9 mouse cellular contexts compared by ENCODE assay signal in the genomic region with DNA sequence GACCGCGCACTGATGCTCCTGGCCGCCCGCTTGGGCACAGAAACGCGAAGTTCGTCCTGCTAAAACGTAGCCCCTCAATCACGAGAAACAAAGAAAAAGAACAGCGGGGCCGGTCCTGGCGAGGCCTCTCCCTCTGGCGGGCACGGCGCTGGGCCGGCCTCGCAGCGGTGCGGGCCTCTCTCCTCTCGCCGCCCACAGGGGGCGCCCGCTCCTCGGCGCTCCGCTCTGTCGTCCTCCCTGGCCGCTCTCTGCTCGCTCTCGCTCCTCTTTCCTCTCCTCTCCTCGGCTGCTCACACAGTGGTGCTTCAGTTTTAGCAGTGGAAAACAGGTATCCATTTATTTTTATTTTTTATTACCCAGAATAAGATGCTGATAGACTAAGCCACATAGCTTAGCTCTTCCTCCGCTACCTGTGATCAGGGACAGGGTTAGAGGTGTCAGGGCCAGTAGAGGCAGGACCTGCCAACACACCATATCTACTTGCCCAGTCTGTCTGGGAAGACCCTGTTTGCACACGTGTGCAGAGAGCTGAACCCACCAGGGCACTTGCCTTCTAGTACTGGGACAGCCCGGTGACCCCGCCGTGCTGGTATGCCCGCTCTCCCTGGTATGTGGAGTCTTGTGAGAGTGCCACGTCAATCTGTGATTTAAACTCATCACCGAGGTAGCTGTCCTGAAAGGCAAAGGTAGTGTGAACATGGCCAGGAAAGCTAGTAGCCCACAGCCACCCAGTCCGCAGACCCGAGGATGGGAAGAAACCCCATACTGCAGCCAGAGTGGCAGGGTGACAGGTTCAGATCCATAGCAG. TPM values are rescaled to one million over a fixed set of nuclear protein-coding genes. Genes with fewer than 3 reads are reported as not detected.
DNase-seq lines count a peak whose midpoint lies in the region; ATAC-seq and TF ChIP-seq lines count a peak whose summit lies in the region.
"Had no signal": no experiment of that assay in that cellular context is flagged by ENCODE, and none has a peak within 500 bp of the region (broad histone marks: within the 10 kb centered on the region; RNA-seq: fewer than 3 reads in every experiment).

No protein-coding gene starts in this region.

- peaks cover 27% of the 10 kb centered on the region for H3K4me1 ChIP-seq in embryonic facial prominence, embryonic 15.5 days
- H3K4me1 ChIP-seq in olfactory bulb, adult 2 months (ENCODE audit: control insufficient read depth, insufficient read depth, low read length) = peaks cover 39% of the 10 kb centered on the region

- 26% methylated on average over 40 of the region's 41 CpGs for WGBS in embryonic facial prominence, embryonic 15.5 days
- WGBS in olfactory bulb, adult 2 months = 24% methylated on average over 41 of the region's 41 CpGs

- no peak overlapping the region for H3K9ac ChIP-seq in embryonic facial prominence, embryonic 15.5 days
- H3K9ac ChIP-seq: heart, embryonic 13.5 days had no signal

- H3K9me3 ChIP-seq in embryonic facial prominence, embryonic 15.5 days (replicated peaks) = no peaks in the 10 kb centered on the region
- H3K9me3 ChIP-seq: heart, embryonic 13.5 days had no signal

- intact Hi-C loops in heart, postnatal 10 days (cut with DNase I) = no loop called here

- DNase-seq in thymus, postnatal 4 days = peak; percentile 42
- no peak for DNase-seq in thymus, postnatal 0 days (ENCODE audit: low spot score)
- DNase-seq in heart, postnatal 10 days = peak; percentile 69 to 78
- DNase-seq in layer of hippocampus, adult 9-11 months = peak; percentile 69
- DNase-seq in lung, adult 18-20 months = peak; percentile 41 to 49

- H3K27ac ChIP-seq in embryonic facial prominence, embryonic 15.5 days (replicated peaks) = no peak overlapping the region
- H3K27ac ChIP-seq in olfactory bulb, adult 2 months (ENCODE audit: insufficient read depth, low read depth, low read length) = no peak overlapping the region
- H3K27ac ChIP-seq: heart, embryonic 13.5 days had no signal

- peaks cover 69% of the 10 kb centered on the region for H3K36me3 ChIP-seq in embryonic facial prominence, embryonic 15.5 days

- H3K4me3 ChIP-seq in embryonic facial prominence, embryonic 15.5 days (replicated peaks) = no peak overlapping the region
- no peak overlapping the region for H3K4me3 ChIP-seq in olfactory bulb, adult 2 months (ENCODE audit: insufficient read depth, low read depth, low read length)
- H3K4me3 ChIP-seq: heart, embryonic 13.5 days had no signal

- H3K4me2 ChIP-seq in embryonic facial prominence, embryonic 15.5 days (replicated peaks) = no peak overlapping the region

- H3K27me3 ChIP-seq in embryonic facial prominence, embryonic 15.5 days = 0 out of 2 replicates have a peak, but pooled peaks cover 4% of the 10 kb centered on the region

- peak; percentile 77 for ATAC-seq in embryonic facial prominence, embryonic 15.5 days (ENCODE audit: insufficient number of reproducible peaks, low FRiP score, low TSS enrichment, low read depth)
- ATAC-seq in monocyte, adult 5-6 weeks (replicated peaks; ENCODE audit: insufficient number of reproducible peaks, low FRiP score, low TSS enrichment, poor library complexity, severe bottlenecking) = no peak

- no peak for TF ChIP-seq POLR2A in olfactory bulb, adult 2 months (IDR thresholded peaks at IDR 0.05; ENCODE audit: insufficient read depth, low read depth, low read length)

- peak; percentile 92 for TF ChIP-seq CTCF in olfactory bulb, adult 2 months (IDR thresholded peaks at IDR 0.05; ENCODE audit: insufficient read depth, low read depth, low read length)

RNA-seq across cellular contexts. Expression of gene Gdf1, which starts 2.7 kb away (rescaled TPM):
- 0.13 TPM in 1 of 2 replicates, not detected in the other for polyA plus RNA-seq in thymus, postnatal 0 days (2015; fragmentation: Nextera tagmentation; extraction: Ambion mirVana)
- polyA plus RNA-seq in embryonic facial prominence, embryonic 15.5 days (2015; fragmentation: Nextera tagmentation; extraction: Ambion mirVana) = 1.7 and 2.6 TPM in 2 replicates
- under 1 TPM in 1 of 2 experiments, not detected in 1; 0.20 TPM for total RNA-seq in heart, postnatal 10 days (2021)
- not detected in 2 replicates for polyA plus RNA-seq in olfactory bulb, adult 2 months (2012; ENCODE audit: insufficient read depth, insufficient read length, low replicate concordance, missing spikeins)
- not detected in 3 replicates for total RNA-seq in monocyte, adult 5-6 weeks (2017)

RNA-seq across cellular contexts. Expression of gene Cers1, which starts 16.7 kb away (rescaled TPM):
- polyA plus RNA-seq in thymus, postnatal 0 days (2015; fragmentation: Nextera tagmentation; extraction: Ambion mirVana) = 0.19 and 0.40 TPM in 2 replicates
- polyA plus RNA-seq in embryonic facial prominence, embryonic 15.5 days (2015; fragmentation: Nextera tagmentation; extraction: Ambion mirVana) = 8.9 and 9.3 TPM in 2 replicates
- under 1 TPM; 0.57 to 0.67 TPM for total RNA-seq in heart, postnatal 10 days (2021)
- not detected in 2 replicates for polyA plus RNA-seq in olfactory bulb, adult 2 months (2012; ENCODE audit: insufficient read depth, insufficient read length, low replicate concordance, missing spikeins)
- not detected in 3 replicates for total RNA-seq in monocyte, adult 5-6 weeks (2017)

RNA-seq across cellular contexts. Expression of gene Upf1, which starts 20.8 kb away (rescaled TPM):
- polyA plus RNA-seq in thymus, postnatal 0 days (2015; fragmentation: Nextera tagmentation; extraction: Ambion mirVana) = 16.4 and 22.6 TPM in 2 replicates
- polyA plus RNA-seq in embryonic facial prominence, embryonic 15.5 days (2015; fragmentation: Nextera tagmentation; extraction: Ambion mirVana) = 18.6 and 21.2 TPM in 2 replicates
- 10 to 100 TPM; 40.8 to 48.8 TPM for total RNA-seq in heart, postnatal 10 days (2021)
- polyA plus RNA-seq in olfactory bulb, adult 2 months (2012; ENCODE audit: insufficient read depth, insufficient read length, low replicate concordance, missing spikeins) = not detected in 2 replicates
- 21.5 to 44.5 TPM (median 27.6 TPM) in 3 replicates for total RNA-seq in monocyte, adult 5-6 weeks (2017)

RNA-seq across cellular contexts. Expression of gene Cope, which starts 30.0 kb away (rescaled TPM):
- polyA plus RNA-seq in thymus, postnatal 0 days (2015; fragmentation: Nextera tagmentation; extraction: Ambion mirVana) = 314 and 316 TPM in 2 replicates
- 377 and 397 TPM in 2 replicates for polyA plus RNA-seq in embryonic facial prominence, embryonic 15.5 days (2015; fragmentation: Nextera tagmentation; extraction: Ambion mirVana)
- 100 to 1,000 TPM; 160 to 173 TPM for total RNA-seq in heart, postnatal 10 days (2021)
- polyA plus RNA-seq in olfactory bulb, adult 2 months (2012; ENCODE audit: insufficient read depth, insufficient read length, low replicate concordance, missing spikeins) = not detected in 2 replicates
- total RNA-seq in monocyte, adult 5-6 weeks (2017) = 79.7 to 131 TPM (median 108 TPM) in 3 replicates

RNA-seq across cellular contexts. Expression of gene Ddx49, which starts 30.0 kb away (rescaled TPM):
- polyA plus RNA-seq in thymus, postnatal 0 days (2015; fragmentation: Nextera tagmentation; extraction: Ambion mirVana) = 53.6 and 58.1 TPM in 2 replicates
- polyA plus RNA-seq in embryonic facial prominence, embryonic 15.5 days (2015; fragmentation: Nextera tagmentation; extraction: Ambion mirVana) = 50.2 and 52.1 TPM in 2 replicates
- 10 to 100 TPM; 33.1 to 33.5 TPM for total RNA-seq in heart, postnatal 10 days (2021)
- polyA plus RNA-seq in olfactory bulb, adult 2 months (2012; ENCODE audit: insufficient read depth, insufficient read length, low replicate concordance, missing spikeins) = not detected in 2 replicates
- total RNA-seq in monocyte, adult 5-6 weeks (2017) = 74.6 to 94.0 TPM (median 75.3 TPM) in 3 replicates
